9 mouse cellular contexts compared by ENCODE assay signal in genomic region chr11:32375104-32375535, GRCm38 (mm10). TPM values are rescaled to one million over a fixed set of nuclear protein-coding genes. Genes with fewer than 3 reads are reported as not detected.
DNase-seq lines count a peak whose midpoint lies in the region; ATAC-seq lines count a peak whose summit lies in the region.
"Had no signal": no experiment of that assay in that cellular context is flagged by ENCODE, and none has a peak within 500 bp of the region (broad histone marks: within the 10 kb centered on the region; RNA-seq: fewer than 3 reads in every experiment).

No protein-coding gene starts in this region.

- 91% methylated on average over 4 of the region's 4 CpGs for WGBS in forebrain, embryonic 13.5 days
- 84% methylated on average over 4 of the region's 4 CpGs for WGBS in forebrain, embryonic 16.5 days
- WGBS in limb, embryonic 13.5 days, result 59% methylated on average over 4 of the region's 4 CpGs
- 72% methylated on average over 4 of the region's 4 CpGs for WGBS in limb, embryonic 10.5 days
- WGBS in intestine, embryonic 15.5 days, result 79% methylated on average over 4 of the region's 4 CpGs

- no peak overlapping the region for H3K4me3 ChIP-seq in forebrain, embryonic 13.5 days
- H3K4me3 ChIP-seq in forebrain, embryonic 16.5 days (replicated peaks; ENCODE audit: low read length), result no peak overlapping the region
- H3K4me3 ChIP-seq in limb, embryonic 13.5 days, result no peak overlapping the region
- no peak overlapping the region for H3K4me3 ChIP-seq in limb, embryonic 10.5 days
- no peak overlapping the region for H3K4me3 ChIP-seq in intestine, embryonic 15.5 days (replicated peaks)
- H3K4me3 ChIP-seq: limb, embryonic 12.5 days had no signal

- no peak for DNase-seq in limb, embryonic 10.5 days (ENCODE audit: low spot score)
- DNase-seq in adrenal gland, postnatal 14 days, result peak; percentile 47
- DNase-seq in spleen, adult 18-20 months, result no peak
- DNase-seq in left cerebral cortex, adult 18-20 months (ENCODE audit: low spot score in 2 of 2), result no peak

- H3K9ac ChIP-seq in forebrain, embryonic 13.5 days, result no peak overlapping the region
- no peak overlapping the region for H3K9ac ChIP-seq in forebrain, embryonic 16.5 days (replicated peaks; ENCODE audit: low read depth, low read length)
- no peak overlapping the region for H3K9ac ChIP-seq in limb, embryonic 13.5 days
- H3K9ac ChIP-seq in intestine, embryonic 15.5 days, result no peak overlapping the region
- H3K9ac ChIP-seq: limb, embryonic 12.5 days had no signal

- H3K36me3 ChIP-seq in forebrain, embryonic 13.5 days (ENCODE audit: poor library complexity, severe bottlenecking), result peaks cover 66% of the 10 kb centered on the region
- peaks cover 19% of the 10 kb centered on the region for H3K36me3 ChIP-seq in forebrain, embryonic 16.5 days (ENCODE audit: control insufficient read depth, insufficient read depth)
- peaks cover 75% of the 10 kb centered on the region for H3K36me3 ChIP-seq in limb, embryonic 13.5 days
- peaks cover 88% of the 10 kb centered on the region for H3K36me3 ChIP-seq in limb, embryonic 10.5 days
- peaks cover 19% of the 10 kb centered on the region for H3K36me3 ChIP-seq in intestine, embryonic 15.5 days

- H3K4me1 ChIP-seq in forebrain, embryonic 13.5 days, result peaks cover 20% of the 10 kb centered on the region
- peaks cover 11% of the 10 kb centered on the region for H3K4me1 ChIP-seq in forebrain, embryonic 16.5 days (replicated peaks; ENCODE audit: control insufficient read depth, insufficient read depth, low read length)
- peaks cover 8% of the 10 kb centered on the region for H3K4me1 ChIP-seq in limb, embryonic 13.5 days
- no peaks in the 10 kb centered on the region; the same call in 1 of the 2 replicates for H3K4me1 ChIP-seq in limb, embryonic 10.5 days
- H3K4me1 ChIP-seq in intestine, embryonic 15.5 days (replicated peaks), result no peaks in the 10 kb centered on the region
- H3K4me1 ChIP-seq: limb, embryonic 12.5 days had no signal

- no peaks in the 10 kb centered on the region for H3K9me3 ChIP-seq in forebrain, embryonic 13.5 days (replicated peaks)
- H3K9me3 ChIP-seq in forebrain, embryonic 16.5 days (ENCODE audit: control insufficient read depth, low read length), result no peaks in the 10 kb centered on the region
- H3K9me3 ChIP-seq in limb, embryonic 13.5 days, result no peaks in the 10 kb centered on the region
- H3K9me3 ChIP-seq in limb, embryonic 10.5 days (replicated peaks), result no peaks in the 10 kb centered on the region
- no peaks in the 10 kb centered on the region for H3K9me3 ChIP-seq in intestine, embryonic 15.5 days
- H3K9me3 ChIP-seq: limb, embryonic 12.5 days had no signal

- no peak overlapping the region for H3K27ac ChIP-seq in forebrain, embryonic 13.5 days
- no peak overlapping the region for H3K27ac ChIP-seq in forebrain, embryonic 16.5 days (ENCODE audit: low read length)
- no peak overlapping the region for H3K27ac ChIP-seq in limb, embryonic 13.5 days
- H3K27ac ChIP-seq in limb, embryonic 10.5 days, result no peak overlapping the region
- no peak overlapping the region for H3K27ac ChIP-seq in intestine, embryonic 15.5 days
- H3K27ac ChIP-seq: limb, embryonic 12.5 days had no signal

- no peak overlapping the region for H3K4me2 ChIP-seq in forebrain, embryonic 13.5 days
- H3K4me2 ChIP-seq in forebrain, embryonic 16.5 days (ENCODE audit: low read length), result no peak overlapping the region
- H3K4me2 ChIP-seq in limb, embryonic 13.5 days (replicated peaks), result no peak overlapping the region
- no peak overlapping the region for H3K4me2 ChIP-seq in intestine, embryonic 15.5 days (replicated peaks)
- H3K4me2 ChIP-seq: limb, embryonic 12.5 days had no signal

- H3K27me3 ChIP-seq in forebrain, embryonic 13.5 days, result no peaks in the 10 kb centered on the region
- no peaks in the 10 kb centered on the region for H3K27me3 ChIP-seq in forebrain, embryonic 16.5 days (replicated peaks; ENCODE audit: control insufficient read depth, insufficient read depth, low read length)
- no peaks in the 10 kb centered on the region for H3K27me3 ChIP-seq in limb, embryonic 13.5 days
- no peaks in the 10 kb centered on the region for H3K27me3 ChIP-seq in limb, embryonic 10.5 days (ENCODE audit: low read depth, poor library complexity, severe bottlenecking)
- H3K27me3 ChIP-seq in intestine, embryonic 15.5 days (replicated peaks), result no peaks in the 10 kb centered on the region
- H3K27me3 ChIP-seq: limb, embryonic 12.5 days had no signal

- 0 out of 2 replicates have a peak, but pooled peaks have one; percentile 13 for ATAC-seq in forebrain, embryonic 13.5 days
- ATAC-seq in forebrain, embryonic 16.5 days, result no peak
- ATAC-seq in limb, embryonic 13.5 days (ENCODE audit: low FRiP score, low read depth), result peak; percentile 29; the same call in 1 of the 2 replicates
- 0 out of 2 replicates have a peak, but pooled peaks have one; percentile 41 for ATAC-seq in intestine, embryonic 15.5 days

RNA-seq across cellular contexts. Expression of gene Sh3pxd2b, which starts 27.5 kb away (rescaled TPM):
- polyA plus RNA-seq in forebrain, embryonic 13.5 days (2015; fragmentation: Nextera tagmentation; extraction: Ambion mirVana), result 15.7 and 18.6 TPM in 2 replicates
- polyA plus RNA-seq in forebrain, embryonic 16.5 days (2015; fragmentation: Nextera tagmentation; extraction: Ambion mirVana), result 16.2 and 22.4 TPM in 2 replicates
- polyA plus RNA-seq in limb, embryonic 13.5 days (2015; fragmentation: Nextera tagmentation; extraction: Ambion mirVana), result 25.9 and 31.3 TPM in 2 replicates
- polyA plus RNA-seq in limb, embryonic 10.5 days (2016; fragmentation: Nextera tagmentation; extraction: Ambion mirVana), result 25.0 and 31.3 TPM in 2 replicates
- total RNA-seq in adrenal gland, postnatal 14 days (2021), result 8.9 and 11.1 TPM in 2 replicates
- 12.9 and 13.5 TPM in 2 replicates for polyA plus RNA-seq in intestine, embryonic 15.5 days (2015; fragmentation: Nextera tagmentation; extraction: Ambion mirVana)
- 10 to 100 TPM; 12.4 to 14.5 TPM for total RNA-seq in left cerebral cortex, adult 18-20 months (2021)
